Mouse (Mus musculus): Measurements from ENCODE around the gene Rgs10.

GRCm38 (mm10) chr7:128388968-128389367 is 29.6 kb downstream of the Rgs10 start:
- no peak for TF ChIP-seq CTCF (IDR thresholded peaks at IDR 0.05)
- no peak for TF ChIP-seq EP300 (IDR thresholded peaks at IDR 0.05; ENCODE audit: insufficient read depth, low read depth, low read length)
- no peak for TF ChIP-seq POLR2A (IDR thresholded peaks at IDR 0.05; ENCODE audit: insufficient read depth, low read depth, low read length)

Measured in heart, adult 2 months (tissue).